Mouse (Mus musculus) hindbrain, embryonic 15.5 days (tissue): ENCODE measurements at regions not wholly inside any gene's neighbourhood (a gene's known extent, or its start where the extent isn't known, plus 50 kb on each side); places are given as distances from the start of the nearest gene placed in this dataset.

Experiments used
- ATAC-seq: fragments of 200-750 bp; cut with Nextera tagmentation; 2 replicates; pipeline ENCODE4 v1.8.0; 2017; ENCODE audit warnings: low read depth, moderate number of reproducible peaks, moderate TSS enrichment; ENCODE audit not compliant: low FRiP score
- H3K27ac ChIP-seq: fragments of 300-500 bp; sonication (generic); replicated peaks from 2 replicates; pipeline ENCODE4 v1.5.1; 2015; ENCODE audit warnings: mild to moderate bottlenecking, inconsistent platforms
- H3K27me3 ChIP-seq: fragments of 300-500 bp; sonication (generic); 2 replicates; pipeline ENCODE4 v1.6.1; 2015; ENCODE audit warnings: control low read depth, inconsistent platforms
- H3K36me3 ChIP-seq: fragments of 300-500 bp; sonication (generic); 2 replicates; pipeline ENCODE4 v1.6.1; 2015; ENCODE audit warnings: control low read depth, inconsistent platforms
- H3K4me1 ChIP-seq: fragments of 300-500 bp; sonication (generic); replicated peaks from 2 replicates; pipeline ENCODE4 v1.6.1; 2015; ENCODE audit warnings: control low read depth, inconsistent platforms
- H3K4me2 ChIP-seq: fragments of 300-500 bp; sonication (generic); 2 replicates; pipeline ENCODE4 v1.6.1; 2015; ENCODE audit warnings: moderate library complexity, mild to moderate bottlenecking, inconsistent platforms
- H3K4me3 ChIP-seq: fragments of 300-500 bp; sonication (generic); 2 replicates; pipeline ENCODE4 v1.5.1; 2015; ENCODE audit warnings: mild to moderate bottlenecking, inconsistent platforms
- H3K9ac ChIP-seq: fragments of 300-500 bp; sonication (generic); 2 replicates; pipeline ENCODE4 v1.6.1; 2015; ENCODE audit warnings: inconsistent platforms
- H3K9me3 ChIP-seq: fragments of 300-500 bp; sonication (generic); 2 replicates; pipeline ENCODE4 v1.6.1; 2016; ENCODE audit warnings: control low read depth, inconsistent platforms
- WGBS: fragments of 180-500 bp; shearing (Covaris S2); methylation state at CpG from one replicate; pipeline ENCODE4 v1.1.7; 2015; 5-methylcytosine and 5-hydroxymethylcytosine counted together

- no peaks in the 10 kb centered on the region for H3K27me3 ChIP-seq
- 62% methylated on average over 9 of the region's 9 CpGs for WGBS
- no peaks in the 10 kb centered on the region for H3K9me3 ChIP-seq
- peaks cover 49% of the 10 kb centered on the region for H3K4me1 ChIP-seq
- H3K9ac ChIP-seq = no peak overlapping the region
- no peak overlapping the region for H3K27ac ChIP-seq
- no peak for ATAC-seq
- no peak overlapping the region for H3K4me2 ChIP-seq
- no peaks in the 10 kb centered on the region for H3K36me3 ChIP-seq
- no peak overlapping the region for H3K4me3 ChIP-seq
These were observed 95.7 kb downstream of the Tmco5 start for GRCm38 (mm10) chr2:116974152-116974551.

GRCm38 (mm10) chr2:116974569-116975060, 96.1 kb downstream of the Tmco5 start:
- Histone ChIP-seq H3K9ac (peak overlapping the region; percentile 75; the same call in 1 of the 2 replicates), H3K4me1 (peaks cover 49% of the 10 kb centered on the region), H3K27ac (peak overlapping the region; percentile 90), H3K4me3 (peak overlapping the region; percentile 49), H3K4me2 (peak overlapping the region; percentile 84), H3K9me3 (no peaks in the 10 kb centered on the region), H3K27me3 (no peaks in the 10 kb centered on the region), H3K36me3 (no peaks in the 10 kb centered on the region)
- WGBS = 7% methylated on average over 7 of the region's 7 CpGs
- no peak for ATAC-seq

DNA sequence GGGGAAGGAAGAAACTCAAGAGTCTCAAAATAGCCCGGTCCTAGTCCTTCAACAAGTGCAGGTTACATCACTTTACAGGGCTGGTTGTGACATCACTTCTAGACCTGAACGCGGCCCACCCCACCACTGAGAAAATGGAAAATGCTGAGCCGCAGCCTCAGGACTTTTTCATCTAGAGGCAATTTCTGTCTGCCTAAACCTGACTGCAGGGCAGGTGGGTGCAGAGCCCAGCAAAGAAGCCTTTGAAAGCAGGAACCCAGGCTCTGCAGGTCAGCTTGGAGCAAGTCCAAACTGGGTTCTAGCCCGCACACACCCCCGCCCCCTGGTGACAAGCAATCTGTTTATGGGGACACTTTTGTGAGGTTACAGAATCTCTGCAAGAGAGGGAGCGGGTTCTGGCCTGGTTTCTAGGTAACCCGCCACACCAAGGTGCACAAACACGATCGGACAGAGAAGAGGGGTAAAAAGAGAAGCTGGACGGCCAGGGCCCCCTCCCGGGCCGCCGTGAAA, 96.7 kb downstream of the Tmco5 start:
- H3K4me2 ChIP-seq = peak overlapping the region; percentile 84
- peak overlapping the region; percentile 49 for H3K4me3 ChIP-seq
- peak; percentile 63; the same call in 1 of the 2 replicates for ATAC-seq
- peaks cover 52% of the 10 kb centered on the region for H3K4me1 ChIP-seq
- H3K27ac ChIP-seq = peak overlapping the region; percentile 90
- H3K27me3 ChIP-seq = no peaks in the 10 kb centered on the region
- H3K9ac ChIP-seq = peak overlapping the region; percentile 75
- no peaks in the 10 kb centered on the region for H3K36me3 ChIP-seq
- WGBS = 0% methylated on average over 14 of the region's 14 CpGs
- H3K9me3 ChIP-seq = no peaks in the 10 kb centered on the region

DNA sequence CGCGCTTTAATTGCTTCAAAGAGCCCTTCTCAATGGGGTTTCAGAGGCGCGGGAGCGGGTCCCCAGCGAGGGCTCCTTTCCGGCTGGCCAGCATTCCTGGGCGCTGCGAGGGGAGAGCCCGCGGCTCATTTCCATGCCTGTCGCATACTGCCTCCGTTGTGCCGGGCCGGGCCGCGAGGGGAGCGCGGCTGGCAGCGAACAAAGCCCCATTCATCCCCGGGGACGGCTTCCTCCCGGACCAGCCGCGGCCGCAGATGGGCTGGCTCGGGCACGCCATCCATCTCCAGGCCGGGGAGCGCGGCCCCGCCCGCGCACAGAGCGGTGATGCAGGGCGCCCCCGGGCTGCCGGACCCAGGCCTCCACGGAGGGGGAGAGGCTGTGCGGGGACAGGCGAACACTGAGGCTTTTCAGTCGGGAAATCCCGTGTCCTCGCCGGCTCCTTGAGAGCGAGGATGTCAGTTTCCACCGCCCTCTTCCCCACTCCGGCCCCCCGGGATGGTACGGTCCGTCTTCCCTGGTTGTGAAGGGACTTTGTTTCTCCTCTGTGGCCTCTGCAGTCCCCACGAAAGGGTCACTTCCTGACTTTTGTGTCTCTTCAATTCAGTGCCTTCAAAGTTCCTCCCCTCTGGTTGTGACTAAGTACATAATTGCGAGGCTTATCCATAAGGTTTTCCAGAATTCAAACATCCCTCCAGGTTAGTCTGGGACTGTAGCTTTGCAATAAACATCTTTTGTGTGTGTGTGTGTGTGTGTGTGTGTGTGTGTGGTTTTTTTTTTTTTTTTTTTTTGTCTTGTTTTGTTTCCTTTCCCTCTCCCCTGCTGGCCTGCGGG, 97.3 kb downstream of the Tmco5 start:
- Histone ChIP-seq H3K4me3 (peak overlapping the region; percentile 49), H3K36me3 (no peaks in the 10 kb centered on the region), H3K27me3 (no peaks in the 10 kb centered on the region), H3K9ac (peak overlapping the region; percentile 75), H3K4me1 (peaks cover 52% of the 10 kb centered on the region), H3K4me2 (peak overlapping the region; percentile 84), H3K9me3 (no peaks in the 10 kb centered on the region), H3K27ac (peak overlapping the region; percentile 90)
- WGBS = under 1% methylated on average over 52 of the region's 54 CpGs
- ATAC-seq = peak; percentile 96

- Histone ChIP-seq H3K4me2 (peak overlapping the region; percentile 84), H3K4me1 (peaks cover 51% of the 10 kb centered on the region), H3K9me3 (no peaks in the 10 kb centered on the region), H3K27me3 (no peaks in the 10 kb centered on the region), H3K4me3 (peak overlapping the region; percentile 49), H3K36me3 (no peaks in the 10 kb centered on the region), H3K9ac (0 out of 2 replicates have a peak overlapping the region, but pooled peaks have one; percentile 75), H3K27ac (peak overlapping the region; percentile 90)
- WGBS = under 1% methylated on average over 7 of the region's 7 CpGs
- no peak for ATAC-seq
These were observed 97.9 kb downstream of the Tmco5 start for GRCm38 (mm10) chr2:116976432-116976750.

GRCm38 (mm10) chr2:116976951-116977503, 98.5 kb downstream of the Tmco5 start:
- no peaks in the 10 kb centered on the region for H3K36me3 ChIP-seq
- 9% methylated on average over 9 of the region's 9 CpGs for WGBS
- H3K9ac ChIP-seq = no peak overlapping the region
- no peak overlapping the region for H3K4me3 ChIP-seq
- H3K4me1 ChIP-seq = peaks cover 45% of the 10 kb centered on the region
- no peaks in the 10 kb centered on the region for H3K9me3 ChIP-seq
- H3K27me3 ChIP-seq = no peaks in the 10 kb centered on the region
- peak overlapping the region; percentile 90 for H3K27ac ChIP-seq
- ATAC-seq = no peak
- peak overlapping the region; percentile 84; the same call in 1 of the 2 replicates for H3K4me2 ChIP-seq

GRCm38 (mm10) chr2:116977771-116978600, 99.5 kb downstream of the Tmco5 start:
- Histone ChIP-seq H3K9me3 (no peaks in the 10 kb centered on the region), H3K36me3 (no peaks in the 10 kb centered on the region), H3K4me1 (peaks cover 35% of the 10 kb centered on the region), H3K27ac (no peak overlapping the region), H3K4me2 (no peak overlapping the region), H3K4me3 (no peak overlapping the region), H3K27me3 (no peaks in the 10 kb centered on the region), H3K9ac (no peak overlapping the region)
- ATAC-seq = no peak
- 63% methylated on average over 10 of the region's 10 CpGs for WGBS

GRCm38 (mm10) chr2:116978809-116979208, 100.3 kb downstream of the Tmco5 start:
- Histone ChIP-seq H3K9ac (no peak overlapping the region), H3K27ac (no peak overlapping the region), H3K4me3 (no peak overlapping the region), H3K36me3 (no peaks in the 10 kb centered on the region), H3K4me1 (peaks cover 34% of the 10 kb centered on the region), H3K9me3 (no peaks in the 10 kb centered on the region), H3K27me3 (no peaks in the 10 kb centered on the region), H3K4me2 (no peak overlapping the region)
- 61% methylated on average over 4 of the region's 4 CpGs for WGBS
- ATAC-seq = no peak

DNA sequence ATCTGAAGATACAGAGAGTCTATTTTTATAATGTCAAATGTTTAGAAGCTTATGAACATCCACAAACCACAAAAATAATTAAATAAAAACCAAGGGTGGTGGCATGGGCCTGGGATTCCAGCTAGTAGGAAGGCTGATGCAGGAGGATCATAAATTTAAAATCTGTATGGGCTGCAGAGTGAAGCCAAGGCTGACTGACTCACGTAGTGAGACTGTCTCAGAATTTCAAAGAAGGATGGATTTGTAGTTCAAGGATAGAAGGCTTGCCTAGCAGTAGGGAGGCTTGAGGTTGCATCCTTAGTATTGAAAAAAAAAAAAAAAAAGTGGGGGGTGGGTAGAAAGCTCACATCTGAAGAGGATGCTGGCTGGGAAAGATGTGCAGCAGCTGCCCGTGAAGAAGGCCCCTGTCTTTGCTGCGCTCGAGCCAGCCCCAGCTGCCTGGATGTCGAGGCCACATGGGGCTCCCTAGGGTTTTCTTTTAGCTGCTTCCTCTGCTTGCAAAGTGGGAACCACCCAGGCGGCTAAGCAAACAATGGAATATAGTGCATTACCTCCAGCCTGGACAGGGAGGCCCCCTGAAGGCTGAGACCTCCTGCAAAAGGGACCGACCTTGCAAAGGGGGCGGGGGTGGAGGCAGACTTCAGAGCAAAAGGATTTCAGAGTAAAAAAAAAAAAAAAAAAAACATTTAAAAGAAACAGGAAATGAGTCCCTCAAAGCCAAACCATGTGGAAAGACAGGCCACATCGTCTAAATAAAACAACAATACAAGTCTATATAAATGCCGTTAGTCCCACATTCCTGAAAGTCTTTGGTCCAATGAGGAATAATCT, 101.3 kb downstream of the Tmco5 start:
- H3K4me2 ChIP-seq = no peak overlapping the region
- no peak overlapping the region for H3K4me3 ChIP-seq
- H3K9me3 ChIP-seq = no peaks in the 10 kb centered on the region
- H3K36me3 ChIP-seq = no peaks in the 10 kb centered on the region
- H3K4me1 ChIP-seq = peaks cover 27% of the 10 kb centered on the region
- 0 out of 2 replicates have a peak overlapping the region, but pooled peaks have one; percentile 34 for H3K27ac ChIP-seq
- H3K9ac ChIP-seq = no peak overlapping the region
- WGBS = 7% methylated on average over 10 of the region's 10 CpGs
- ATAC-seq = no peak; the same call in 1 of the 2 replicates
- H3K27me3 ChIP-seq = no peaks in the 10 kb centered on the region

- ATAC-seq = no peak
- H3K4me3 ChIP-seq = no peak overlapping the region
- no peak overlapping the region for H3K9ac ChIP-seq
- 52% methylated on average over 5 of the region's 5 CpGs for WGBS
- H3K4me1 ChIP-seq = peaks cover 21% of the 10 kb centered on the region
- no peaks in the 10 kb centered on the region for H3K36me3 ChIP-seq
- no peak overlapping the region for H3K4me2 ChIP-seq
- no peak overlapping the region for H3K27ac ChIP-seq
- H3K27me3 ChIP-seq = no peaks in the 10 kb centered on the region
- H3K9me3 ChIP-seq = no peaks in the 10 kb centered on the region
These were observed 102.2 kb downstream of the Tmco5 start for GRCm38 (mm10) chr2:116980692-116981091.

DNA sequence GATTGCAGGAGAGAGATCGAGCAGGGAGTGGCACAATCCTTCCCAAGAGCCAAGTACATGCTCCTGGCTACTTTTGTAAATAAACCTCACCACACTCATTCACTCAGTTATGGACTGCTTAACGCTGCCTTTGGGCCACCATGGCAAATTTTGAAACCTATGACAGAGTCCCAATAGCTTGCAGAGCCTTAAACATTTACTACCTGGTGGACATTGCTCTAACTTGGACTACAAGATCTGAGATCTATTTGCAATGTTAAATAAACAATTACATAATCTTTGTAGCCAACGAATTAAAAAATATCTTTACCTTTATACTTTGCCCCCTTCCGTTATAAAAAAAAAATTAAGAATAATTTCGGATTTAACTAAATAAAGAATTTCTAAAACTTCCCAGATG, 104.9 kb downstream of the Tmco5 start:
- no peak overlapping the region for H3K4me2 ChIP-seq
- H3K27ac ChIP-seq = no peak overlapping the region
- no peaks in the 10 kb centered on the region for H3K9me3 ChIP-seq
- WGBS = 89% methylated on average over 5 of the region's 5 CpGs
- H3K27me3 ChIP-seq = no peaks in the 10 kb centered on the region
- peaks cover 7% of the 10 kb centered on the region for H3K4me1 ChIP-seq
- no peaks in the 10 kb centered on the region for H3K36me3 ChIP-seq
- H3K9ac ChIP-seq = no peak overlapping the region
- ATAC-seq = no peak
- H3K4me3 ChIP-seq = no peak overlapping the region
